Mouse (Mus musculus) skeletal muscle tissue, adult 2 months (tissue): ENCODE data around the gene Gm13290.
"Not testable (repeated sequence)": the region's sequence is repeated elsewhere in the genome, so short reads cannot be mapped to it uniquely, and the experiment has no call there.

ENCODE experiments used
- DNase-seq: peaks from one replicate; pipeline ENCODE4 v3.0.0-alpha.2; 2012; ENCODE audit warnings: low read depth, low spot score

Gm13290 gene

GRCm38 (mm10) chr4:88773534-88773933, at the start of gene Gm13290:
TSS of gene Gm13290 (plus strand) at chr4:88773834.
- not testable (repeated sequence) for DNase-seq

GRCm38 (mm10) chr4:88726727-88727126, 46.9 kb upstream of the Gm13290 start:
- DNase-seq, result no peak

- DNase-seq, result no peak
These were observed 46.3 kb upstream of the Gm13290 start for GRCm38 (mm10) chr4:88727324-88727723.

GRCm38 (mm10) chr4:88738480-88738879, 35.2 kb upstream of the Gm13290 start:
- DNase-seq, result peak; percentile 52

- DNase-seq, result no peak
These were observed 34.6 kb upstream of the Gm13290 start for GRCm38 (mm10) chr4:88739036-88739435.

GRCm38 (mm10) chr4:88741426-88741825, 32.2 kb upstream of the Gm13290 start:
- no peak for DNase-seq

- no peak for DNase-seq
These were observed 30.8 kb upstream of the Gm13290 start for GRCm38 (mm10) chr4:88742771-88743371.

GRCm38 (mm10) chr4:88744207-88744606, 29.4 kb upstream of the Gm13290 start:
- no peak for DNase-seq

- no peak for DNase-seq
These were observed 23.7 kb upstream of the Gm13290 start for GRCm38 (mm10) chr4:88749926-88750325.

- DNase-seq, result not testable (repeated sequence)
These were observed 18.8 kb upstream of the Gm13290 start, which contains the start of gene Gm13271 for GRCm38 (mm10) chr4:88754818-88755340. TSS of gene Gm13271 (plus strand) at chr4:88754868.

- DNase-seq, result peak; percentile 7
These were observed 16.8 kb upstream of the Gm13290 start for GRCm38 (mm10) chr4:88756581-88757513.

GRCm38 (mm10) chr4:88757628-88758031, 16.0 kb upstream of the Gm13290 start:
- DNase-seq, result peak; percentile 88

- DNase-seq, result not testable (repeated sequence)
These were observed 14.9 kb upstream of the Gm13290 start for GRCm38 (mm10) chr4:88758751-88759150.

GRCm38 (mm10) chr4:88759610-88760268, 13.9 kb upstream of the Gm13290 start, which contains the start of gene Gm13283:
TSS of gene Gm13283 (plus strand) at chr4:88760119.
- not testable (repeated sequence) for DNase-seq

- peak; percentile 90 for DNase-seq
These were observed 13.2 kb upstream of the Gm13290 start for GRCm38 (mm10) chr4:88760431-88760830.

GRCm38 (mm10) chr4:88761776-88762175, 11.9 kb upstream of the Gm13290 start:
- DNase-seq, result not testable (repeated sequence)

GRCm38 (mm10) chr4:88762341-88762740, 11.3 kb upstream of the Gm13290 start:
- not testable (repeated sequence) for DNase-seq

- DNase-seq, result peak; percentile 86
These were observed 10.1 kb upstream of the Gm13290 start for GRCm38 (mm10) chr4:88763384-88764018.

- not testable (repeated sequence) for DNase-seq
These were observed 3.0 kb downstream of the Gm13290 start, which contains the start of gene Gm13289 for GRCm38 (mm10) chr4:88776622-88777021. TSS of gene Gm13289 (plus strand) at chr4:88776922.

GRCm38 (mm10) chr4:88779550-88779949, 5.9 kb downstream of the Gm13290 start, which contains the start of gene Gm13272:
TSS of gene Gm13272 (plus strand) at chr4:88779850.
- DNase-seq, result not testable (repeated sequence)

- DNase-seq, result not testable (repeated sequence)
These were observed 6.7 kb downstream of the Gm13290 start for GRCm38 (mm10) chr4:88780320-88780719.
